Mouse (Mus musculus) urinary bladder, adult 2 months (tissue): ENCODE results near the gene Ctxn1. TPM values are rescaled to one million over a fixed set of nuclear protein-coding genes. Genes with fewer than 3 reads are reported as not detected.

Source experiments
- DNase-seq: peaks from one replicate; pipeline ENCODE4 v3.0.0; 2022; ENCODE audit warnings: low spot score
- polyA plus RNA-seq: library from polyadenylated mRNA; depleted of rRNA; stranded (reverse); fragments of >200 nt; gene quantifications from 2 replicates; pipeline ENCODE4 v1.2.3, GENCODE M21; 2012

Ctxn1 gene
- polyA plus RNA-seq, 1 experiment = 98.2 TPM

DNA sequence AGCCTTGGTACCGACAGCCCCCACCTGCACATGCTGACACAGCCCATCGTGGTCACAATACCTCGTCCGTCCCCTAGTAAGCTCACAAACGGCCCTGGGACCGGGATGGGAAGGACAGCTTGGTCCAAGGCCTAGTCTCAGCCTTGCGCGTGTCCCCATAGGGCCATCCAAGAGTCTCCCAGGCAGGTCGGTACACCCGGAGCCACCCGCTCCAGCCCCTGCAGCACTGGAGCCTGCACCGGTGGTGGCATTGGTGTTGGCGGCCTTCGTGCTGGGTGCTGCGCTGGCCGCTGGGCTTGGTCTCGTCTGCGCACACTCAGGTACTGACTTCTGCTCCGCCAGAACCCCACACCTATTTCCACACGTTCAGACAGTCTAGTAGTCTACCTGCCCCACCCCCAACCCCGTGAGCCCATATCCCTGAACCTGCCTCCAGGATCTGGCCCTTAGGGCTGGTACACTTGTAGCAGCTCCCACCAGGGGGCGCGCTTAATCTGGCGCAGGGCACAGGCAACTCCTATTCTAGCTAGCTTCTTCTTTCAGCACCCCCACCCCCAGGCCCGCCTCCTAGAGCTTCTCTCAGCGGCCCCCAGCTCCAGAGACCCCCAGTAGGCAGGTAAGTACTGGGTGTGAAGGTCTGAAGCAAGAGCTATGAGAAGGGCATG, 8.6 kb downstream of the Ctxn1 start:
- DNase-seq = peak; percentile 64

DNA sequence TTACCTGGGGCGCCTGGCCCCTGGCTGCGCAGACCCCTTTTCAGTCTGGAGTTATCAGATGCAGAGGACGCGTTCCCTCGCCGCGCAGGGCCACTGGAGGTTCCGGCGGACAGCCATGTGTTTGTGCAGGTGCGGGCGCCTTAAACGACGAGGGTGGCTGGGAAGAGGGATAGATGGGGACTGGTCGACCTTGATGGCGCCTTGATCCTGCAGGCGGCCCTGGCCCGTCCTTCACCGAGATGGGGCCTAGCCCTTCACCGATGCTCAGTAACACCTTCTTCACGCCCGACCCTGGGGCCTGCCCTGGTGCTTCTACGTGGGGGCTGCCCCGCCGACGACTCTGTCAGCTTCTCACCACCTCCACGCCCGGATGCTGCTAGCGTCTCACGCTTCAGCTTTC, 9.9 kb downstream of the Ctxn1 start:
- DNase-seq = no peak

DNA sequence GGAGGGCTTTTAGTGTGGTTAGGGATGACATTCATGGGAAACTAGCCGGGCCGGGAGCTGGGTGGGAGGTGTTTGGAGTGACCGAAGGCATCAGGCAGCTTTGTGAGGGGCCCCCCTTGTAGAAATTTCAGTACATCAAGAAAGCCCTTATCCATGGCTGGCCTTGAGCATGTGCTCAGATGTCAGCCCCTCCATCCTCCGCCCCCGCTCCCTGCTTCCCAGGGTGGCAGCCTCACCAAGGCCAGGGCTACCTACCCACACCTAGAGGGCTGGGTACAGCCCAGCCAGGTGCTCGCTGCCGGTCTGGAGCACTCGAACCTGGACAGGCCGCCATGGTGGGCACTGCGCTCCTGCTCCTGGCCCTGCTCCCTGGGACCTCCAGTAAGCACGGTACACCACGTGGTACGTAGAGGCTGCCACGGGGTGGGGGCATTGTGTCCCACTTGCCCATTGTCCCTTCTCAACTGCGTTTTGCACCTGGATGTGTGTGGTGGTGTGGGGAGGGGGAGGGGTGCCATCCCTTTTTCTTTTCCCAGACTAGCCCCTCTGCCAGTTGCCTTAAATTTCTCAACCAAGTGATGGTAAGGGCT, 11.0 kb downstream of the Ctxn1 start, which contains the start of gene Tgfbr3l:
TSS of gene Tgfbr3l (plus strand) at position 264 of the 590 bp plus-strand sequence.
- no peak for DNase-seq

DNA sequence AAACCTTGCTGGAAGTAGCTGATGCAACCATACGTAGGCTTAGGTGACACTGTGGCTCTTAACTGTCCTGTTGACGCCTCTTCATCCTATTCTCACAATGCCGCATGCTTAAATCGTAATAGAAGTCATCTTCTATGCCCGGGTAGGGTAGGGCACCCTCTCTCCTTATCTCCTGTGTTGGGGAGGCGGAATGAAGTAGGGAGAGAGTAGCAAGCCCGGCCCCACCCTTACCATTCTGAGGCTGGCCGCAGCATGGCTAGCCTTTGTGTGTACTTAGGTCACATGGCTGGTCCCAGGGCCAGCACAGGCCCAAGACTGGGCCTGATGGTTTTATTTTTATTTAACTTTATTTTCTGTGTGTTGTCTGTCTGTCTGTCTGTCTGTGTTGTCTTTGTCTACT, 11.8 kb downstream of the Ctxn1 start:
- no peak for DNase-seq

DNA sequence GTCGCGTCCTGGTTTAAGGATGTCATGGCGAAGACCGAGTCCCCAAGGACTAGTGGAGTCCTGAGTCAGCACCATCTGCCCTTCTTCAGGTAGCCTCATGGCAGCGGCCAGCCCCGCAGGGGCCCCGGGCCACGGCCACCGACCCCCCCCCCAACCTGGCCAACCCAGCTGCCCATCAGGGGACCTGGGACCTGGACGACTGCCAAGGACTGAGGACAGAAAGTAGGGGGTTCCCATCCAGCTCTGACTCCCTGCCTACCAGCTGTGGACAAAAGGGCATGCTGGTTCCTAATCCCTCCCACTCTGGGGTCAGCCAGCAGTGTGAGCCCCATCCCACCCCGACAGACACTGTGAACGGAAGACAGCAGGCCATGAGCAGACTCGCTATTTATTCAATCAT, 13.3 kb downstream of the Ctxn1 start:
- DNase-seq = peak; percentile 20

DNA sequence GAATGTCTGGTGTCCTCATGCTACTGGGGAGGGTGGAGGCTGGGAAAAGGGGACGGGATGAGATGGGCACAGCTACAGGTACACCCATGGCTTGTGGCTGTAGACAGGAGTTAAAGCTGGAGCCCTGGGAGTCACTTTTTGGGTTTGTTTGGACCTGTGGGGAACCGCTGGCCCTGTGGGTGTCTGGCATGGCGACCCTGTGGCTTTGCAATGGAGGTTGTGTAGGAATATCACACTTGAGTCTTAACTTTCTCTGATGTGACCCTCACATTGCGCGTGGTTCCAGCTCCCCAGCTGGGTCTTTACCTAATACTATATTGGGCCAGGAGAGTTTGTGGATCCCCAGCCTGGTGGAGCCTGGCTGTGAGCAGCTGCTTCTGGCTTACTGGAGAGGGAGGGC, 14.0 kb downstream of the Ctxn1 start:
- no peak for DNase-seq

DNA sequence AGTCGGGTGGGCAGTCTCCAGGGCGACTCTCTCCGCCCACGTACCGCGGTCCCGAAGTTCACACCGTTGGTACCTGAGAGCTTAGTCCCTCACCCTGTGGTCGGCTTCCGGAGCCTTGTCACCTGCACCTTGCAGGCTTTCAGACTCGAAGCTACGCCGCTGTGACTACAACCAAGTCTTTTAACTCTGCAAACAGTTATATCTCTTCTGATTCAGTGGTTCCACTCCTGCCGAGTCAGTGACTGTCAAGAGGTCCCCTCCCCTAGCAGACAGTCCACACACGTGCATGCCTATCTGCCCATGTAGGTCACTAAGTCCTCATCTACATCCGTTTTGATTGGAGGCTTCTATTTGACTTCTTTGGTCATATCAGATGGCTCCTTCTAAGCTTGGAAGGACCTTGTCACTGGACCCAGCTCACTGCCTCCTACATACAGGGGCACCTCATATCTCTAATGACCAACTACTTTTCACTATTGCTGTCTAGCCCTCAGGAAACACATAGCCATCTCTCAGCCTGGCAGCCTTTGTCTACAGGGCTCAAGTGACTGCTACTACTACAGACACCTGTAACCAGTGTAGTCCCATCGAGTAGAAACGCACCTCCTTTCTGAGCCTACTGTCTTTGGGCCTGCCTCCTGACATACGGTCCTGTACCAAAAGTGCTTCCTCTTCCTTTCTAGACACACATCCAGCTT, 19.7 kb downstream of the Ctxn1 start:
- DNase-seq = no peak

DNA sequence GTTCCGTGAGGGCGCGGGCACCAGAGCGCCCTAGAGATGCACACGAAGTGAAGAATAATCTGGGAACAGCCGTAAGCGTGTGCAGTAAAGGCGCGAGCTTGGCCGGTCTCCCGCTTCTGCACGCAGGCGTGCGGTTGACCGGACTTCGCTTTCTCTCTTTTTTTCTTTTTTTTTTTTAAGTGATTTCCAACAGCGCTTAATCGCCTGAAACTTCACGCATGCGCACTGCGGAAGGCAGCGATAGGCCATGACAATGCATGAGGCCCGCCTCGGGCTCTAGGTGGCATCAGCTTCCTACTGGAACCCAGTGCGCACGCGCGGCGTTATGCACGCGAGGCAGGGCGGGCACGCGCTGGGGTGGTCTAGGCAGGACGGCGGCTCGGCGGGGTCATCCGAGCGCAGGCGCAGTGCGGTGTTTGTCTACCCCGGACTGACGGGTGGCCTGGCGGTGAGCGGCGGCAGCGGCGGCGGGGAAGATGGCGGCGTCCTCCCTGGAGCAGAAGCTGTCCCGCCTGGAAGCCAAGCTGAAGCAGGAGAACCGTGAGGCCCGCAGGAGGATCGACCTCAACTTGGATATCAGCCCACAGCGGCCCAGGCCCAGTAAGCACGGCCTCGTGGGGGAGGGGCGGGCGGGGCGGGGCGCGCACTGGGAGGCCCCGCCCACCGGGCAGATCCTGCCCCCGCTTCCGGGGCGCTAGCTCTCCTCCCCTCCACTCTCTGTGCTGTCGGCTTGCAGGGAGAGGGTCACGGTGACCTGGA, 20.5 kb downstream of the Ctxn1 start, which contains the start of the genes Map2k7 and Gm49320:
TSS of gene Map2k7 (plus strand) at position 307 of the 759 bp plus-strand sequence.
TSS of gene Gm49320 (plus strand) at position 432 of the 759 bp plus-strand sequence.
- DNase-seq = peak; percentile 100

DNA sequence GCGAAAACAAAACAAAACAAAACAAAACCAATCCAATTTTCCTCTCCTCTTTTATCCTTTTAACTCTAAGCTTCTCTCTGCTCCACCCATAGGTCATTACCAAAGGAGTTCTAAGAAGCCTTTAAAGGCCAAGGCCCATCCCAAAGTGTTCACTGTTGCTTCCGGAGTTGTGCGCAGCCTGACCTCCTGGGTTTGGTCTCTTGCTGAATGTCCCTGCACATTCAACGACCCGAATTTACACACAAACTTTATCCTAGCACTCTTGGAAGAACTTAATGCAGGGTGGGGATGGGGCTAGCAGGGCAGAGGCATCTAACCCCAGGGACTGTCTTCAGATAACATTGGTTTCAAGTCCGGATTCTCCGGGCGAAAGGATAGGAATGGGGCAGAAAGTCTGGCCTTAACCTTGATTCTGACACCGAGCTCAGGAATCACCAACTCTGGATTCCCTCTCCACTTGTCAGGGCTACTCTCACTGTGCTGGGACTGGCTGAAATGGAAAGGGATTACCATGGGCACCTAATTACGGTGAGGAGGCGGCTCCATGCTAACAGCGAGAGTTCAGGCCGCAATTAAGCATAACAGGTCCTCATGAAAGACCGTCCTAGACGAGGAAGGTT, 21.1 kb downstream of the Ctxn1 start:
- DNase-seq = no peak

DNA sequence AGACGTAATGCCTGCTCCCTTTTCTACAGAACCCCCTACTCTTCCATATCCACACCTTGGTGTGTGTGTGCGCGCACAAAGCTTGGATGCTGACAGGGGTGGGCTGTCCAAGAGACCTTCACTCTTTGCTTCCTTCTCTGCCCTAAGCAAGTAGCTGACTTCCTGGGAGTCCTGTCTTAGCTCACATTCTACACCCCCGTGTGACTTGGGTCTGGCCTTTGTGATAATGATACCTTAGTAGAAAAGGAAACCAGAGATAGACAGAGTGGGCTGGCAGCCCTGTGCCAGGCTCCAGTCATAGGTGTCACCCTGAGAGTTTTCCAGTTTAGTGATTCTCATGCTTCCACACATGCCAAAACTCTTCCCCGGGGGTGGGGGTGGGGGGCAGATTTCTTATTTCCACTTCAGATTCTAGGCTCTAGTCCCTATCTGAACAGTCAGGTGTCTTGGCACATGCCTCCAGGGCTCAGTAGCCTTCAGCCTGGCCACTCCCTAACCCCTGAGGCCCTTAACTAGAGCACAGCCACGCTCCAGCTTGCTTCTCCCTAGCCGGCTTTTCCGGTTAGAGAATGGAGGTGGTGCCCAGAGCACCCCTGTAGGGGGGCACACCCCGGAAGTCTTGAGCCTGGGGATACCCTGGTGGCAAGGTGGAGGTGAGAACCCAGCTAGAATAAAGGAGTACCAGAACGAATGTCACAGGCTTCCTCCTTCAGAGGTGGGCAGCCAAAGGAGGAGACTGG, 28.3 kb downstream of the Ctxn1 start:
- DNase-seq = no peak

DNA sequence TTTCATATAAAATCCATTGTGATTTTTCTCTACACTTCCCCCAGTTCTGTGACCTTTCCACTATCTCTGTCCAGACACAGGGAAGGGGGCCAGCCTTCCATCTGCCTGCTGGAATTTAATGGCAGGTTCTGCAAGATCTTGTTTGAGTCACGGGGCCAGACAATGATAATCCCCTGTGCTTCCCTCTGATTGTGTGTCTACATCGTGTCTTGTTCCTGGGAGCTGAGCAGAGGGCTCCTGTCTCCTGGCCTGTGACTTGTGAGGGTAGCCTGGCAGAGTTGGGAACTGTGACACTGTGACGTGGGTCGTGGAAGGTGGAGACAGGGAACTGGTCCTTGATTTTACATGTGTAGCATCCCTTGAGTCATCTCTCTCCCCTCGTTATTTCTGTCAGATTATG, 29.3 kb downstream of the Ctxn1 start:
- no peak for DNase-seq

DNA sequence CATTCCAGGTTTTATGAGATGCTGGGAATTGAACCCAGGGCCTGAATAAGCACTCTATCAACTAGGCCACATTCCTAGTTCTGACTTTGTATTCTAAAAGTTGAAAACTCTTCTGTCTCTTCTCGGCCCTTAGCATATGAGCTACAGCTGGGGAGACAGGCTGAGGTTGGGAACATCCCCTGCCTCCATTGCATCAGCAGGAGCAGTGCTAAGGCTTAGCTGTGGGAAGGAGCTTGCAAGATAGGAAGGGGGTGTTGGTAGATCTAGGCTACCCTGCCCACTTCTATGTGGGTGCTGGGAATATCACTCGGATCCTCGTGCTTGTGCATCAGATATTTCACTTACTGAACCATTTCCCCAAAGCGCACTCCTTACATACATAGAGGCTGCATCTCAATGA, 31.2 kb downstream of the Ctxn1 start:
- no peak for DNase-seq

DNA sequence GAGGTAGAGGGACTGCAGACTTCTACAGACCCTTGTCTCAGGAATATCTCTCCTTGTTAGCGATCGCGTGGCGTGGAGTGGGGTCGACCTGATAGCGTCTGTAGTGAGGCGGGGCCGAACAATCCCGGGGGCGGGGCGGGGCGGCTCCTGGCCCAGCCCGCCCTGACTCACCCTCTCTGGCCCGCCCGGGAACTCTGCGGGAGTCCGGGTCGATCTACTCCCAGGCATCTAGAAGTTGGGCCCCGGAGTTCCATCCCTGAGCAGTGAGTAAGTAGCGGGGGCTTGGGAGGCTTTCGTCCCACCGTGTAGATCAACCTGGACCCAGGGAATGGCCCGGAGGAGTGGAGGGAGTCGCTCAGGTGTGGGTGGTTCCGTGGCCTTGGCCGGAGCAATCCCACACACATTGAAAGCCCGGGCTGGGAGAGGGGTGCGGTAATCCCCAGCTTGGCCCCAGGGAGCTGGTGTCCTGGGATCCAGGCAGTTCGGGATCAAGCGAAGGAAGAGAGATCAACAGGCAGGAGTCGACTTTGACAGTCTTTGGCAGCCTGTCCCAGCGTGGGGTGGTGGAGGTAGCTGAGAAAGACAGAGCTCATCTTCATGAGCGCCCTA, 32.2 kb downstream of the Ctxn1 start, which contains the start of gene Lrrc8e:
TSS of gene Lrrc8e (plus strand) at position 89 of the 609 bp plus-strand sequence.
- no peak for DNase-seq

DNA sequence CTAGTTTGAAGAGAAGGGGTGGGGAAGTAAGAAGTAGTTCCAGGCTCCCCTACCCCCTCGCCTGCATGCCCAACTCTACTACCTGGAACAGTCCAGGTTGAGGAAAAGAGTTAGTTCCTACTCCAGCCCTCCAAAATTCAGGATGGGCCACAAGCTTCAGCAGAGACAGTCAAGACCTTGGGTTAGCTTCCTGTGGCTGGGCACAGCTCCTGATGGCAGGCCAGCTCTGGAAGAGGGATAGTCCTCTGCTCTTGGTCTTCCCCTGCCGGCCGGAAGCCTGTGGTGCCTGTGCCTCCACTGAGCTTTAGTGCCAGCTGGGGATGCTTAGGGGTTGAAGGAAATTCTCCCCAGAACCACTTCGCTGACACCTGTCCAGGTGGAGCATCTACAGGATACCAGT, 32.8 kb downstream of the Ctxn1 start:
- DNase-seq = no peak

DNA sequence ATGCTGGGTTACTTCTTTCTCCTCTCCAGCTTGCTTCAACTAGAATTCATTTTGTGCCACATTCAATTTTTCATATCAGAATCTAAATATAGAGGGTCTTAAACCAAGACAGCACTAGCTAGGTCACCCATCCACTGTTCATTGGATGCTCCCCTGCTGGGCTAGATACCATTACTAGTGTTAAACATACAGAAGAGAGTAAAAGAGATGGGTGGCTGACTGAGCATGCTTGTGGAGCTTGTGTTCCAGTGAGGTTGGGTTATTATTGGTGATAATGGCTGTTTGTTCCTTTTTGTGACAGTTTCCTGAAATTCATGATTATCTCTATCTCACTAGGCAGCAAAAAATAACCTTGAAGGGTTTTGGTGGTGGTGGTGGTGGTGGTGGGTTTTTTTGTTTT, 37.0 kb downstream of the Ctxn1 start:
- no peak for DNase-seq

DNA sequence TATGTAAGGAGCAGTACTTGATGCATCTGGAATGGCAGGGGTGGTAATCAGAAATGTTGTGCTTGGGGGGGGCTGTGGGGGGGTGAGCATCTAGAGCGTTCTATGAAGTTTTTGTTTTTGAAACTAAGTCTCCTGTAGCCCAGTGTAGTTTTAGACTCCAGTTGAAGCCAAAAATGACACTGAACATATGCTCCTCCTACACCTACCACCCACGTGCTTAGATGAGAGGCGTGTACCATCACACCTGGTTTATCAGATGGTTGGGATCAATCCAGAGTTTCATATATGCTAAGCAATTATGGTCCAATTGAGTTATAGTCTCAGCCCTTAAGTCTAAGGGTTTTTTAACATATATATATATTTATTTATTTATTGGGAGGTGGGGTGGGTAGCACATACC, 39.5 kb downstream of the Ctxn1 start:
- DNase-seq = no peak

DNA sequence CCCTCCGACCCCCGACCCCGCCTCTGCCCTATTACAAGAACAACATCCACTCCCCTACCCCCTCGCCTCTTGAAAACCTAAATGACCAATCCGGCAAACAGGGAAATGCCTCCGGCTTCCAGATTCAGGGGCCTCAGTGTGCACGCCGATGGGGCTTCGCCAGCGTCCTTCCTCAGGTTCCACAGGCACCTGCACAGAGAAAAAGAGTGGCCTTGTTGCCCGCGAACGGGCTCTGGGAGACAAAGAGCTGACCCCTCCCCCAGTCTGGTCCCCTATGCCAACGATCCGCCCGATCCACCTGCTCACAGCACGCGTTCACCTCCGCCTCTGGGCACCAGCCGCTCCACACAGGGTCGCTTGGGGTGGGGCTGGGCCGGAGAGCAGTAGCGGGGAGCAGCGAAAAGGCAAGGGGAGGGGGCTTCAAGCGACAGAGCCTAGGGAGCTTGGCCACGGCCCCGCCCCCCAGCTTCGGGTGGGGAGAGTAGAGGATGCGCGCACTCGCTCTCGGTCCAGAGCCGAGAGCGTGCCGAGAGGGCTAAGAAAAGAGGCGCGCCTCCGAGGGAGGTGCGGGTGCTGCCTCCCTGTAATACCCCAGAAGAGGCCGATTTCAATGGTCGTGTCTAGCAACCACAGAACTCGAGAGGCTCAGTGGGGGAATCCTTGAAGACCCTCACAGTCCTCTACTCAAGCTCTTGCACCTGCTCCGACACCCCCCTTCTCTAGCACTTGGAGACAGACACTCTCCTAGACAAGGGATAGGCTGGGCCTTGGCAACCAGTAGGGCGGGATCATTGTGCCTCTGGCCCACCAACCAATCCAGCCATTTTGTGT, 42.1 kb downstream of the Ctxn1 start, which contains the start of gene Prr36:
TSS of gene Prr36 (minus strand) at position 669 of the 831 bp plus-strand sequence.
- DNase-seq = no peak

DNA sequence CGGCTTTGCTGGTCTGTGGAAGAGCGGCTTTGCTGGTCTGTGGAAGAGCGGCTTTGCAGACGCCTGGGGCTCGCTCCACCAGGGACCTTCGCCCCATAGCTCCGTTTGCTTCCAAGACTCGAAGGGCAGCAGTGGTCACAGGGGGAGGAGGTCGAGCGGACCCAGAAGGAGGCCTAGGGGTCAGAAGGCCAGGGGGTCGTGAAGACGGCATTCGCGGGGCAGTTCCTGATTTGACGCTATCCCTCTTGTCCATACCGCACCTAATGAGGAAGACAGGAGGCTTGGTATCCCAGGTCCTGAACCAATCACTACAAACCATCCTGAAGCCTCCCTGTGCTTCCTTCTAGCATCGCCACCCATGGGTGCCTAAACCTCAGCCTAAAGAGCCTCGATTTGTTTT, 42.8 kb downstream of the Ctxn1 start:
- DNase-seq = no peak
